Mouse (Mus musculus): ENCODE data around the gene Mrps9. TPM values are rescaled to one million over a fixed set of nuclear protein-coding genes. Genes with fewer than 3 reads are reported as not detected.

The Mrps9 gene
- total and polyA plus RNA-seq, 2 experiments from 2014 or later = 41.5 to 85.0 TPM

- Histone ChIP-seq H3K36me3 (replicated peaks; ENCODE audit: control insufficient read depth, insufficient read depth, low read length) (peaks cover 23% of the 10 kb centered on the region), H3K27ac (ENCODE audit: low read depth) (no peak overlapping the region), H3K4me1 (ENCODE audit: control insufficient read depth, insufficient read depth) (no peaks in the 10 kb centered on the region), H3K9me3 (replicated peaks; ENCODE audit: control insufficient read depth, low read length) (no peaks in the 10 kb centered on the region), H3K4me3 (ENCODE audit: low read depth, low read length) (no peak overlapping the region), H3K4me2 (ENCODE audit: low read depth, low read length) (no peak overlapping the region), H3K27me3 (ENCODE audit: control insufficient read depth, insufficient read depth, low read length) (no peaks in the 10 kb centered on the region), H3K9ac (replicated peaks; ENCODE audit: low read depth, low read length) (no peak overlapping the region)
- ATAC-seq (ENCODE audit: insufficient read depth, low read depth) (no peak), DNase-seq (ENCODE audit: low spot score) (no peak)
- 93% methylated on average over 5 of the region's 5 CpGs for WGBS
- TF ChIP-seq CTCF (IDR thresholded peaks at IDR 0.05; ENCODE audit: low read depth) (no peak), EP300 (IDR thresholded peaks at IDR 0.05; ENCODE audit: low read depth) (no peak)
These were observed 13.8 kb downstream of the Mrps9 start for GRCm38 (mm10) chr1:42864719-42865250.

GRCm38 (mm10) chr1:42865336-42865939 is 14.4 kb downstream of the Mrps9 start:
- ATAC-seq (ENCODE audit: insufficient read depth, low read depth) (no peak), DNase-seq (ENCODE audit: low spot score) (no peak)
- H3K36me3 ChIP-seq (replicated peaks; ENCODE audit: control insufficient read depth, insufficient read depth, low read length) = peaks cover 23% of the 10 kb centered on the region
- H3K4me2 ChIP-seq (ENCODE audit: low read depth, low read length) = no peak overlapping the region
- H3K4me3 ChIP-seq (ENCODE audit: low read depth, low read length) = no peak overlapping the region
- no peaks in the 10 kb centered on the region for H3K4me1 ChIP-seq (ENCODE audit: control insufficient read depth, insufficient read depth)
- no peaks in the 10 kb centered on the region for H3K27me3 ChIP-seq (ENCODE audit: control insufficient read depth, insufficient read depth, low read length)
- no peak overlapping the region for H3K27ac ChIP-seq (ENCODE audit: low read depth)
- H3K9ac ChIP-seq (replicated peaks; ENCODE audit: low read depth, low read length) = no peak overlapping the region
- TF ChIP-seq CTCF (IDR thresholded peaks at IDR 0.05; ENCODE audit: low read depth) (no peak), EP300 (IDR thresholded peaks at IDR 0.05; ENCODE audit: low read depth) (no peak)
- H3K9me3 ChIP-seq (replicated peaks; ENCODE audit: control insufficient read depth, low read length) = no peaks in the 10 kb centered on the region
- WGBS = 91% methylated on average over 4 of the region's 4 CpGs

GRCm38 (mm10) chr1:42865986-42866385 is 15.0 kb downstream of the Mrps9 start:
- no peak overlapping the region for H3K9ac ChIP-seq (replicated peaks; ENCODE audit: low read depth, low read length)
- TF ChIP-seq CTCF (IDR thresholded peaks at IDR 0.05; ENCODE audit: low read depth) (no peak), EP300 (IDR thresholded peaks at IDR 0.05; ENCODE audit: low read depth) (no peak)
- H3K36me3 ChIP-seq (replicated peaks; ENCODE audit: control insufficient read depth, insufficient read depth, low read length) = peaks cover 23% of the 10 kb centered on the region
- no peaks in the 10 kb centered on the region for H3K4me1 ChIP-seq (ENCODE audit: control insufficient read depth, insufficient read depth)
- ATAC-seq (ENCODE audit: insufficient read depth, low read depth) (no peak), DNase-seq (ENCODE audit: low spot score) (no peak)
- no peak overlapping the region for H3K4me2 ChIP-seq (ENCODE audit: low read depth, low read length)
- no peaks in the 10 kb centered on the region for H3K9me3 ChIP-seq (replicated peaks; ENCODE audit: control insufficient read depth, low read length)
- no peak overlapping the region for H3K4me3 ChIP-seq (ENCODE audit: low read depth, low read length)
- WGBS = 92% methylated on average over 4 of the region's 4 CpGs
- H3K27me3 ChIP-seq (ENCODE audit: control insufficient read depth, insufficient read depth, low read length) = no peaks in the 10 kb centered on the region
- no peak overlapping the region for H3K27ac ChIP-seq (ENCODE audit: low read depth)

- Histone ChIP-seq H3K4me2 (ENCODE audit: low read depth, low read length) (no peak overlapping the region), H3K27ac (ENCODE audit: low read depth) (no peak overlapping the region), H3K4me3 (ENCODE audit: low read depth, low read length) (no peak overlapping the region), H3K4me1 (ENCODE audit: control insufficient read depth, insufficient read depth) (no peaks in the 10 kb centered on the region), H3K27me3 (ENCODE audit: control insufficient read depth, insufficient read depth, low read length) (no peaks in the 10 kb centered on the region), H3K36me3 (replicated peaks; ENCODE audit: control insufficient read depth, insufficient read depth, low read length) (peaks cover 23% of the 10 kb centered on the region), H3K9me3 (replicated peaks; ENCODE audit: control insufficient read depth, low read length) (no peaks in the 10 kb centered on the region), H3K9ac (replicated peaks; ENCODE audit: low read depth, low read length) (no peak overlapping the region)
- TF ChIP-seq CTCF (IDR thresholded peaks at IDR 0.05; ENCODE audit: low read depth) (no peak), EP300 (IDR thresholded peaks at IDR 0.05; ENCODE audit: low read depth) (no peak)
- ATAC-seq (ENCODE audit: insufficient read depth, low read depth) (no peak), DNase-seq (ENCODE audit: low spot score) (no peak)
- WGBS = 94% methylated on average over 3 of the region's 3 CpGs
These were observed 16.2 kb downstream of the Mrps9 start for GRCm38 (mm10) chr1:42867188-42867587.

- peak overlapping the region; percentile 11; the same call in 1 of the 2 replicates for H3K27ac ChIP-seq (ENCODE audit: low read depth)
These were observed 23.1 kb downstream of the Mrps9 start for GRCm38 (mm10) chr1:42874174-42874573.

More at GRCm38 (mm10) chr1:42874174-42874573, 23.1 kb downstream of the Mrps9 start:
- WGBS = 24% methylated on average over 2 of the region's 2 CpGs
- H3K4me2 ChIP-seq (ENCODE audit: low read depth, low read length) = no peak overlapping the region
- H3K9me3 ChIP-seq (replicated peaks; ENCODE audit: control insufficient read depth, low read length) = no peaks in the 10 kb centered on the region
- H3K4me3 ChIP-seq (ENCODE audit: low read depth, low read length) = no peak overlapping the region
- no peaks in the 10 kb centered on the region; the same call in 1 of the 2 replicates for H3K36me3 ChIP-seq (replicated peaks; ENCODE audit: control insufficient read depth, insufficient read depth, low read length)
- ATAC-seq (ENCODE audit: insufficient read depth, low read depth) (no peak), DNase-seq (ENCODE audit: low spot score) (peak; percentile 8)
- H3K27me3 ChIP-seq (ENCODE audit: control insufficient read depth, insufficient read depth, low read length) = no peaks in the 10 kb centered on the region
- no peak overlapping the region for H3K9ac ChIP-seq (replicated peaks; ENCODE audit: low read depth, low read length)
- peaks cover 10% of the 10 kb centered on the region; the same call in 1 of the 2 replicates for H3K4me1 ChIP-seq (ENCODE audit: control insufficient read depth, insufficient read depth)
- TF ChIP-seq EP300 (IDR thresholded peaks at IDR 0.05; ENCODE audit: low read depth) (no peak), CTCF (IDR thresholded peaks at IDR 0.05; ENCODE audit: low read depth) (no peak)

Data from heart, postnatal 0 days (tissue).